Mouse (Mus musculus) limb, embryonic 12.5 days (tissue): Measurements from ENCODE around the gene Actr1a. TPM values are rescaled to one million over a fixed set of nuclear protein-coding genes. Genes with fewer than 3 reads are reported as not detected.

ENCODE experiments used
- ATAC-seq: fragments of 200-750 bp; cut with Nextera tagmentation; 2 replicates; pipeline ENCODE4 v1.8.0; 2017; ENCODE audit warnings: low read depth, moderate TSS enrichment; ENCODE audit not compliant: insufficient number of reproducible peaks, insufficient read depth, low FRiP score, low TSS enrichment
- H3K27ac ChIP-seq: fragments of 300-500 bp; sonication (generic); 2 replicates; pipeline ENCODE4 v1.5.1; 2016; ENCODE audit warnings: mild to moderate bottlenecking, moderate library complexity
- H3K27me3 ChIP-seq: fragments of 300-500 bp; sonication (generic); 2 replicates; pipeline ENCODE4 v1.6.1; 2016; ENCODE audit warnings: mild to moderate bottlenecking, moderate library complexity
- H3K36me3 ChIP-seq: fragments of 300-500 bp; sonication (generic); 2 replicates; pipeline ENCODE4 v1.6.1; 2016; ENCODE audit warnings: mild to moderate bottlenecking, moderate library complexity
- H3K4me1 ChIP-seq: fragments of 300-500 bp; sonication (generic); replicated peaks from 2 replicates; pipeline ENCODE4 v1.6.1; 2016
- H3K4me2 ChIP-seq: fragments of 300-500 bp; sonication (generic); 2 replicates; pipeline ENCODE4 v1.6.1; 2016; ENCODE audit warnings: mild to moderate bottlenecking, moderate library complexity
- H3K4me3 ChIP-seq: fragments of 300-500 bp; sonication (generic); replicated peaks from 2 replicates; pipeline ENCODE4 v1.5.1; 2016; ENCODE audit warnings: mild to moderate bottlenecking
- H3K9ac ChIP-seq: fragments of 300-500 bp; sonication (generic); replicated peaks from 2 replicates; pipeline ENCODE4 v1.6.1; 2016; ENCODE audit warnings: mild to moderate bottlenecking, moderate library complexity
- H3K9me3 ChIP-seq: fragments of 300-500 bp; sonication (generic); 2 replicates; pipeline ENCODE4 v1.6.1; 2016; ENCODE audit warnings: mild to moderate bottlenecking, moderate library complexity
- WGBS: fragments of 180-500 bp; shearing (Covaris S2); methylation state at CpG from one replicate; pipeline ENCODE4 v1.1.7; 2016; 5-methylcytosine and 5-hydroxymethylcytosine counted together
- polyA plus RNA-seq: library from polyadenylated mRNA; unstranded; fragments of >200 nt; fragmentation: Nextera tagmentation; extraction: Ambion mirVana; gene quantifications from 2 replicates; pipeline ENCODE4 v1.2.1, GENCODE M21; 2016

Gene Actr1a
- polyA plus RNA-seq, 1 experiment from 2014 or later, result 147 TPM

- no peak overlapping the region for H3K4me3 ChIP-seq
- no peak overlapping the region for H3K4me2 ChIP-seq
- no peaks in the 10 kb centered on the region for H3K4me1 ChIP-seq
- no peaks in the 10 kb centered on the region for H3K9me3 ChIP-seq
- peaks cover 48% of the 10 kb centered on the region for H3K36me3 ChIP-seq
- WGBS, result 52% methylated on average over 4 of the region's 4 CpGs
- no peak overlapping the region for H3K9ac ChIP-seq
- no peaks in the 10 kb centered on the region for H3K27me3 ChIP-seq
- no peak for ATAC-seq
- no peak overlapping the region for H3K27ac ChIP-seq
These were observed 19.7 kb downstream of the Actr1a start for GRCm38 (mm10) chr19:46375891-46376290.

- no peak overlapping the region for H3K9ac ChIP-seq
- no peak overlapping the region for H3K27ac ChIP-seq
- H3K9me3 ChIP-seq, result no peaks in the 10 kb centered on the region
- H3K4me3 ChIP-seq, result no peak overlapping the region
- H3K27me3 ChIP-seq, result no peaks in the 10 kb centered on the region
- no peak for ATAC-seq
- H3K4me2 ChIP-seq, result no peak overlapping the region
- no peaks in the 10 kb centered on the region for H3K4me1 ChIP-seq
- H3K36me3 ChIP-seq, result peaks cover 44% of the 10 kb centered on the region
- 74% methylated on average over 5 of the region's 5 CpGs for WGBS
These were observed 20.1 kb downstream of the Actr1a start for GRCm38 (mm10) chr19:46375489-46375888.

GRCm38 (mm10) chr19:46374477-46375088 lies 21.0 kb downstream of the Actr1a start:
- H3K4me3 ChIP-seq, result no peak overlapping the region
- H3K36me3 ChIP-seq, result peaks cover 35% of the 10 kb centered on the region
- no peak overlapping the region for H3K9ac ChIP-seq
- no peak overlapping the region for H3K4me2 ChIP-seq
- 0 out of 2 replicates have a peak overlapping the region, but pooled peaks have one; percentile 12 for H3K27ac ChIP-seq
- WGBS, result 51% methylated on average over 21 of the region's 21 CpGs
- H3K27me3 ChIP-seq, result no peaks in the 10 kb centered on the region
- no peaks in the 10 kb centered on the region for H3K9me3 ChIP-seq
- no peak for ATAC-seq
- no peaks in the 10 kb centered on the region for H3K4me1 ChIP-seq

GRCm38 (mm10) chr19:46369204-46369603 lies 26.3 kb downstream of the Actr1a start:
- Histone ChIP-seq H3K4me1 (no peaks in the 10 kb centered on the region), H3K4me2 (no peak overlapping the region), H3K36me3 (no peaks in the 10 kb centered on the region), H3K27ac (no peak overlapping the region), H3K27me3 (no peaks in the 10 kb centered on the region), H3K9me3 (no peaks in the 10 kb centered on the region), H3K9ac (no peak overlapping the region), H3K4me3 (no peak overlapping the region)
- 30% methylated on average over 4 of the region's 4 CpGs for WGBS
- ATAC-seq, result no peak

- H3K9ac ChIP-seq, result no peak overlapping the region
- H3K4me3 ChIP-seq, result no peak overlapping the region
- no peaks in the 10 kb centered on the region for H3K27me3 ChIP-seq
- H3K9me3 ChIP-seq, result no peaks in the 10 kb centered on the region
- no peak overlapping the region for H3K27ac ChIP-seq
- no peaks in the 10 kb centered on the region for H3K36me3 ChIP-seq
- ATAC-seq, result no peak
- no peak overlapping the region for H3K4me2 ChIP-seq
- no peaks in the 10 kb centered on the region for H3K4me1 ChIP-seq
- WGBS, result 83% methylated on average over 22 of the region's 23 CpGs
These were observed 27.6 kb downstream of the Actr1a start for GRCm38 (mm10) chr19:46367798-46368590.

- Histone ChIP-seq H3K36me3 (no peaks in the 10 kb centered on the region), H3K27ac (no peak overlapping the region), H3K4me2 (no peak overlapping the region), H3K9me3 (no peaks in the 10 kb centered on the region), H3K9ac (no peak overlapping the region), H3K4me1 (no peaks in the 10 kb centered on the region), H3K4me3 (no peak overlapping the region), H3K27me3 (peaks cover 8% of the 10 kb centered on the region)
- 84% methylated on average over 11 of the region's 11 CpGs for WGBS
- ATAC-seq, result no peak
These were observed 32.1 kb downstream of the Actr1a start for GRCm38 (mm10) chr19:46363294-46364009.

- Histone ChIP-seq H3K27me3 (peaks cover 21% of the 10 kb centered on the region), H3K36me3 (no peaks in the 10 kb centered on the region), H3K27ac (no peak overlapping the region), H3K9me3 (no peaks in the 10 kb centered on the region), H3K4me2 (no peak overlapping the region), H3K4me3 (no peak overlapping the region), H3K4me1 (0 out of 2 replicates have a peak, but pooled peaks cover 4% of the 10 kb centered on the region), H3K9ac (no peak overlapping the region)
- no peak for ATAC-seq
- WGBS, result 89% methylated on average over 8 of the region's 8 CpGs
These were observed 33.4 kb downstream of the Actr1a start for GRCm38 (mm10) chr19:46362104-46362503.

GRCm38 (mm10) chr19:46358381-46358780 lies 37.2 kb downstream of the Actr1a start:
- H3K9ac ChIP-seq, result no peak overlapping the region
- H3K4me3 ChIP-seq, result no peak overlapping the region
- no peak for ATAC-seq
- peaks cover 28% of the 10 kb centered on the region for H3K27me3 ChIP-seq
- no peak overlapping the region for H3K4me2 ChIP-seq
- WGBS, result 65% methylated on average over 4 of the region's 4 CpGs
- peaks cover 11% of the 10 kb centered on the region; the same call in 1 of the 2 replicates for H3K4me1 ChIP-seq
- no peak overlapping the region for H3K27ac ChIP-seq
- H3K36me3 ChIP-seq, result no peaks in the 10 kb centered on the region
- H3K9me3 ChIP-seq, result no peaks in the 10 kb centered on the region

GRCm38 (mm10) chr19:46357344-46358280 lies 37.9 kb downstream of the Actr1a start:
- peak overlapping the region; percentile 52 for H3K4me3 ChIP-seq
- peaks cover 11% of the 10 kb centered on the region; the same call in 1 of the 2 replicates for H3K4me1 ChIP-seq
- H3K4me2 ChIP-seq, result peak overlapping the region; percentile 84
- WGBS, result 19% methylated on average over 25 of the region's 25 CpGs
- H3K9me3 ChIP-seq, result no peaks in the 10 kb centered on the region
- ATAC-seq, result no peak
- H3K36me3 ChIP-seq, result no peaks in the 10 kb centered on the region
- H3K27me3 ChIP-seq, result peaks cover 28% of the 10 kb centered on the region
- peak overlapping the region; percentile 60; the same call in 1 of the 2 replicates for H3K9ac ChIP-seq
- no peak overlapping the region for H3K27ac ChIP-seq

GRCm38 (mm10) chr19:46356701-46357138 lies 38.8 kb downstream of the Actr1a start:
- H3K4me2 ChIP-seq, result peak overlapping the region; percentile 84
- no peaks in the 10 kb centered on the region for H3K36me3 ChIP-seq
- under 1% methylated on average over 29 of the region's 29 CpGs for WGBS
- H3K9ac ChIP-seq, result peak overlapping the region; percentile 60
- ATAC-seq, result peak; percentile 63; the same call in 1 of the 2 replicates
- H3K27me3 ChIP-seq, result peaks cover 28% of the 10 kb centered on the region
- peak overlapping the region; percentile 52 for H3K4me3 ChIP-seq
- peaks cover 11% of the 10 kb centered on the region; the same call in 1 of the 2 replicates for H3K4me1 ChIP-seq
- H3K9me3 ChIP-seq, result no peaks in the 10 kb centered on the region
- H3K27ac ChIP-seq, result no peak overlapping the region
